Mouse (Mus musculus) midbrain, embryonic 11.5 days (tissue): Measurements from ENCODE around the gene Ercc8. TPM values are rescaled to one million over a fixed set of nuclear protein-coding genes. Genes with fewer than 3 reads are reported as not detected.

Experiments used
- ATAC-seq: fragments of 200-750 bp; cut with Nextera tagmentation; 2 replicates; pipeline ENCODE4 v1.8.0; 2017; ENCODE audit warnings: moderate TSS enrichment, moderate library complexity; ENCODE audit not compliant: low FRiP score
- DNase-seq: peaks from one replicate; pipeline ENCODE4 v3.0.0; 2015; ENCODE audit warnings: low spot score; ENCODE audit errors: missing footprints
- H3K27ac ChIP-seq: fragments of 300-500 bp; sonication (generic); 2 replicates; pipeline ENCODE4 v1.5.1; 2014; ENCODE audit warnings: low read depth, low read length
- H3K27me3 ChIP-seq: fragments of 300-500 bp; sonication (generic); 2 replicates; pipeline ENCODE4 v1.6.1; 2014; ENCODE audit warnings: mild to moderate bottlenecking, low read length, moderate library complexity, mixed read lengths; ENCODE audit not compliant: control insufficient read depth, insufficient read depth
- H3K36me3 ChIP-seq: fragments of 300-500 bp; sonication (generic); 2 replicates; pipeline ENCODE4 v1.6.1; 2014; ENCODE audit warnings: mild to moderate bottlenecking, low read length, moderate library complexity, mixed read lengths; ENCODE audit not compliant: control insufficient read depth, insufficient read depth
- H3K4me1 ChIP-seq: fragments of 300-500 bp; sonication (generic); 2 replicates; pipeline ENCODE4 v1.6.1; 2014; ENCODE audit warnings: low read length; ENCODE audit not compliant: control insufficient read depth, insufficient read depth
- H3K4me2 ChIP-seq: fragments of 300-500 bp; sonication (generic); 2 replicates; pipeline ENCODE4 v1.6.1; 2014; ENCODE audit warnings: mild to moderate bottlenecking, moderate library complexity
- H3K4me3 ChIP-seq: fragments of 300-500 bp; sonication (generic); 2 replicates; pipeline ENCODE4 v1.5.1; 2014; ENCODE audit warnings: low read depth, low read length
- H3K9ac ChIP-seq: fragments of 300-500 bp; sonication (generic); 2 replicates; pipeline ENCODE4 v1.6.1; 2014; ENCODE audit warnings: low read length
- H3K9me3 ChIP-seq: fragments of 300-500 bp; sonication (generic); 2 replicates; pipeline ENCODE4 v1.6.1; 2016; ENCODE audit warnings: low read length; ENCODE audit not compliant: control insufficient read depth
- WGBS: fragments of 180-500 bp; shearing (Covaris S2); extraction: QIAGEN DNeasy Blood & Tissue Kit; methylation state at CpG from one replicate; pipeline ENCODE4 v1.1.7; 2014; 5-methylcytosine and 5-hydroxymethylcytosine counted together
- polyA plus RNA-seq: library from polyadenylated mRNA; unstranded; fragments of >200 nt; fragmentation: Nextera tagmentation; extraction: Ambion mirVana; gene quantifications from 2 replicates; pipeline ENCODE4 v1.2.1, GENCODE M21; 2014

Ercc8 gene
- polyA plus RNA-seq, 1 experiment from 2014 or later: 22.8 TPM

DNA sequence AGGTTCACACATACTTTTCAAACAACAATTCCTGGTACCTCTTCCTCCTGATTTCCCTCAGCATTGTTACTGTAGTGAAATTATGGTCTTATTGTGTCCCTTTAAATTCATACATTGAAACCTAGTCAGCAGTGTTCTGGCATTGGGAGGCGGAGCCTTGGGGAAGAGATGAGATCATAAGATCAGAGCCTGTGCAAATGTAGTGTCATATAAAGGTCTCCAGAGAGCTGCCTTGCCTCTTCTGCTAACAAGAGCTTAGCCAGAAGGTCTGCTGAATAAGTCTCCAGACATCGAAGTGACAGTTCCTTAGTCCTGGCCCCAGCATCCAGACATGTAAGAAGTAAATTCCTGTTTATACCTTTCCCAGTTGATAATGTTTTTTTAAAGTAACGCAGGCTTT lies 46.3 kb downstream of the Ercc8 start:
- Histone ChIP-seq H3K4me3 (no peak overlapping the region), H3K36me3 (no peaks in the 10 kb centered on the region), H3K9me3 (no peaks in the 10 kb centered on the region), H3K27me3 (no peaks in the 10 kb centered on the region), H3K9ac (no peak overlapping the region), H3K4me2 (no peak overlapping the region), H3K27ac (no peak overlapping the region), H3K4me1 (no peaks in the 10 kb centered on the region)
- WGBS: 92% methylated on average over 3 of the region's 3 CpGs
- no peak for ATAC-seq
- no peak for DNase-seq

DNA sequence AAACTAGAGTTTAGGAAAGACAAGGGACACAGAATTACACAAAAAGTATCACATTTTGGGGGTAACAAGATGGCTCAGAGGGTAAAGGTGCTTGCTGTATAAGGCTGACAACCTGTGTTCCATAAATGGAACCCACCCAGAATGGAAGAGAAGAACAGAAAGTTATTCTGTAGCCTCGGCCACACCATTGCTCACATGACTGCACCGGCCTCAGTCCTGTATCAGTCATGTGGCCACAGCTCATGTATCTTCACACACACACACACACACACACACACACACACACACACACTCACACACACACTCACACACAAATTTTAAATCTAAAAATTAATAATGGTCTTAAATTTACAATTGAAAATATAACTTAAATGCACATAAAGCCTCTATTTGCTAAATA lies 48.9 kb downstream of the Ercc8 start:
- 89% methylated on average over 2 of the region's 2 CpGs for WGBS
- DNase-seq (no peak), ATAC-seq (no peak)
- H3K9ac ChIP-seq: no peak overlapping the region
- no peaks in the 10 kb centered on the region; the same call in 1 of the 2 replicates for H3K27me3 ChIP-seq
- no peak overlapping the region for H3K27ac ChIP-seq
- no peaks in the 10 kb centered on the region for H3K36me3 ChIP-seq
- H3K4me3 ChIP-seq: no peak overlapping the region
- no peaks in the 10 kb centered on the region for H3K9me3 ChIP-seq
- H3K4me1 ChIP-seq: no peaks in the 10 kb centered on the region
- no peak overlapping the region for H3K4me2 ChIP-seq

DNA sequence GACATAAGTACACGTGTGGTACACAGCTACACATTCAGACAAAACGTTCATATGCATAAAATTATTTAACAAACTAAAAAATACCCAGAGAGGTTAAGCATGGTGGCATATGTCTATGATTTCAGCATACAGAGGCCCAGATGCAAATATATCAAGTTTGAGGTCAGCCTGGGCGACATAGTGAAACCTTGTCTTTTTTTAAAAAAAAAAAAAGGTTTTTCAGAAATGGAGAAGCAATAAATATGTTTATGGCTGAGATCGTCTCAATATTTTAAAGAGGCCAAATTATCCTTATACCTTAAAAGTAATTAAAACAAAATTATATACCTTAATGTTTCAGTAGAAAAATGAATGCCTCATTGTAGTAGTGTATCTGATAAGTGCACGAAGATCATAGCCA lies 49.6 kb downstream of the Ercc8 start:
- Histone ChIP-seq H3K4me3 (no peak overlapping the region), H3K4me1 (no peaks in the 10 kb centered on the region), H3K27me3 (peaks cover 1% of the 10 kb centered on the region; the same call in 1 of the 2 replicates), H3K4me2 (no peak overlapping the region), H3K9me3 (no peaks in the 10 kb centered on the region), H3K9ac (no peak overlapping the region), H3K36me3 (no peaks in the 10 kb centered on the region), H3K27ac (no peak overlapping the region)
- WGBS: 72% methylated on average over 5 of the region's 5 CpGs
- ATAC-seq (no peak), DNase-seq (no peak)

DNA sequence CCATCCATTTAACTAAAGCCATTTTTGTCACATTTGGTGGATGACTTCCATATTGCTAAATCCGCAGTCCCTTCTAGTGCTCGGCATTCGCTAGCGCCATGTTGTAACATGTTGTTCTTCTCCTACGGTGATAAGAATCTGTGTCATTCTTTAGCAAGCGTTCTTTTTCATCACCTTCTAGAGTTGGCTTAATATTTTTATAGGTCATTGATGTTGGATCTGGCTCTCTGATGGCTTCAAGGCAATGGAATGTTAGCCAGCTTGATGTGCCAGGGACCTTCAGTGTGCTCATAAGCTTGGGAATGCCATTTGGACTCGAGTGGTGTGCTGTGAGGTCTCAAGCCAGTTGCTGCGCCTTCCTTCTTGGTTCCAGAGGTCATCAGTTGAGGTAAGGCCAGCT lies 52.4 kb downstream of the Ercc8 start:
- DNase-seq (no peak), ATAC-seq (no peak)
- no peak overlapping the region for H3K4me3 ChIP-seq
- H3K4me2 ChIP-seq: no peak overlapping the region
- WGBS: 90% methylated on average over 8 of the region's 8 CpGs
- no peaks in the 10 kb centered on the region for H3K36me3 ChIP-seq
- H3K27me3 ChIP-seq: peaks cover 21% of the 10 kb centered on the region
- no peak overlapping the region for H3K9ac ChIP-seq
- no peak overlapping the region for H3K27ac ChIP-seq
- peaks cover 5% of the 10 kb centered on the region; the same call in 1 of the 2 replicates for H3K4me1 ChIP-seq
- H3K9me3 ChIP-seq: no peaks in the 10 kb centered on the region

DNA sequence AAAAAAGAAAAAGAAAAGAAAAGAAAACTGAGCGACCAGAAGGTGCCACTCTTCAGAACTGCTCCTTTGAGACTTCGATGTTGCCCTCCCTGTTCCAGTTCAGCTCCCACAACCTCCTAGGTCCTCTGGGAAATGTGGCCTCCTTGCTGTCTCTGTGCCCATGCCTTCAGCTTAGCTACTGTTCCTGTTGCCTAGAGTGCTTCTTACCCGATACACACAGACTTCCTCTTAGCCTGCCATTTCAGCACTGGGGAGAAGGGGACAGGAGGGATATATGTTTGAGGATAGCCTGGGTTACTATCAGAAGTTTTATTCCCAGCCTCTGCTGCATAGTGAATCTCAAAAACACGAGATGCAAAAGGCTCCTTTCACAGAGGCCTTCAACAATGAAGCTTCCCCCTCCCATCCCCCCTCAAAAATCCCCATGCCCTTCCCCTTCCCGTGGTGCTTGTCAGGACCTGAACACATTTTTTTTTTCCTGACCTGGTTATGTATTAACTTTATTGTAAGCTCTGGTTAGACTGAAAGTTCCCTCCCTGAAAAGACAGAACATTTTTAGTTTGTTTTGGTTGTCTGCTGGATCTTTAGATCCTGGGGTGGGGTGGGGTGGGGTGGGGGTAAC lies 54.0 kb downstream of the Ercc8 start:
- no peaks in the 10 kb centered on the region for H3K36me3 ChIP-seq
- H3K4me3 ChIP-seq: no peak overlapping the region
- peaks cover 24% of the 10 kb centered on the region for H3K27me3 ChIP-seq
- ATAC-seq: no peak
- no peak overlapping the region for H3K4me2 ChIP-seq
- H3K4me1 ChIP-seq: peaks cover 5% of the 10 kb centered on the region; the same call in 1 of the 2 replicates
- DNase-seq: no peak
- no peaks in the 10 kb centered on the region for H3K9me3 ChIP-seq
- H3K27ac ChIP-seq: no peak overlapping the region
- H3K9ac ChIP-seq: no peak overlapping the region
- 44% methylated on average over 5 of the region's 5 CpGs for WGBS

DNA sequence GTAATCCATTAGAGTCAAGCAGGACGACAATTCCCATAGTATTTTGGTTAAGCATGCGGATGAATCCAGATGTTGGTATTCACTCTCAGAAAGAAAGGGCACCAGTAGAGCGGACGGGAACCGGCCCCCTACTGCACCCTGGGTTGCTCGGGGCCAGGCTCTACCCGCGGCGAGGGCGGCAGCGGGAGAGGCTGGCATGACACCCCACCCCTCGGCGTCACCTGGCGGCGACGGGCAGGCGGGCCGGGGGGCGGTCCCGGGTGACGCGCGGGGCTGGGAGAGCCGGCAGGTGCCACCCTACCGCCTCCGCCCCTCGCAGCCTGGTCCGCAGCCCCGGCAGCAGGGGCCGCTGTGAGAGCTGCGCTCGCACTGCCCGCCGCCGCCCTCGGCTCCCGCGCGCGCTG lies 55.6 kb downstream of the Ercc8 start, which contains the start of gene Elovl7:
Gene Elovl7 (plus strand): TSS at position 324 of the 404 bp plus-strand sequence.
- H3K9me3 ChIP-seq: no peaks in the 10 kb centered on the region
- ATAC-seq (peak; percentile 89), DNase-seq (peak; percentile 93)
- peak within 1 kb of the TSS; percentile 100 for H3K4me2 ChIP-seq
- WGBS: under 1% methylated on average over 38 of the region's 40 CpGs
- H3K4me3 ChIP-seq: peak within 1 kb of the TSS; percentile 72
- peak within 1 kb of the TSS; percentile 65 for H3K9ac ChIP-seq
- peaks cover 24% of the 10 kb centered on the region for H3K27me3 ChIP-seq
- H3K36me3 ChIP-seq: no peaks in the 10 kb centered on the region
- peaks cover 5% of the 10 kb centered on the region; the same call in 1 of the 2 replicates for H3K4me1 ChIP-seq
- H3K27ac ChIP-seq: no peak within 1 kb of the TSS

DNA sequence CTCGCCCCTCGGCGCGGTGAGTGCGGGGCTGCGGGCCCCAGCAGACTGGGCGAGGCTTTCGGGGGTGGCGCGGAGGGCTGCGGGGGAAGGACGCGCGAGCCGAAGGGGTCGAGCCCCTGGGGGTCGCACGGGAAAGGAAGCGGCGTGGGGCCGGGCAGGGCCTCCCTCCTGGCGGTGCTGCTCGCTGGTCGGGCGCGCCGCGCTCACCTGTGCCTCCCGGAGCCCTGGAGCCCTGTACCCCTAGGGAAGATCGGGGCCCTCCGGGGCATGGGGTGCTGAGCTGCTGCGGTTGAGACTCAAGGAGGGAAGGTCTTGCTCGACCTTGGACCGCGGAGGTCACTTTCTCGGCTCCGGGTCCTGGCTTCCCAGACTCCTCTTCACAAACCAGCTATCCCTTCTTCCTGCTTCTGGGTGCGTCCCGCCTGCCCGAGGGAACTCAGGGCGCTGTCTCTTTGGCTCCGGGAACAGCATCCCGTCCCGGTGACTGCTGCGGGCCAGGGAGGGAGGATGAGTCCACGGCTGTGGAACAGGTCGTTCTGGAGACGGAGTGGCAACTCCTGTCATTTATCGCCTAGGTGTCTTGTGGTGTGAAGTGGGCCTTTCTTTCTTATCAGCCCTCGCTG lies 56.1 kb downstream of the Ercc8 start:
- Histone ChIP-seq H3K4me2 (peak overlapping the region; percentile 100), H3K4me1 (peaks cover 5% of the 10 kb centered on the region; the same call in 1 of the 2 replicates), H3K4me3 (peak overlapping the region; percentile 72), H3K9ac (peak overlapping the region; percentile 65), H3K9me3 (no peaks in the 10 kb centered on the region), H3K27me3 (peaks cover 24% of the 10 kb centered on the region), H3K27ac (no peak overlapping the region), H3K36me3 (no peaks in the 10 kb centered on the region)
- DNase-seq: peak; percentile 96
- ATAC-seq: no peak; the same call in 1 of the 2 replicates
- under 1% methylated on average over 43 of the region's 50 CpGs for WGBS

DNA sequence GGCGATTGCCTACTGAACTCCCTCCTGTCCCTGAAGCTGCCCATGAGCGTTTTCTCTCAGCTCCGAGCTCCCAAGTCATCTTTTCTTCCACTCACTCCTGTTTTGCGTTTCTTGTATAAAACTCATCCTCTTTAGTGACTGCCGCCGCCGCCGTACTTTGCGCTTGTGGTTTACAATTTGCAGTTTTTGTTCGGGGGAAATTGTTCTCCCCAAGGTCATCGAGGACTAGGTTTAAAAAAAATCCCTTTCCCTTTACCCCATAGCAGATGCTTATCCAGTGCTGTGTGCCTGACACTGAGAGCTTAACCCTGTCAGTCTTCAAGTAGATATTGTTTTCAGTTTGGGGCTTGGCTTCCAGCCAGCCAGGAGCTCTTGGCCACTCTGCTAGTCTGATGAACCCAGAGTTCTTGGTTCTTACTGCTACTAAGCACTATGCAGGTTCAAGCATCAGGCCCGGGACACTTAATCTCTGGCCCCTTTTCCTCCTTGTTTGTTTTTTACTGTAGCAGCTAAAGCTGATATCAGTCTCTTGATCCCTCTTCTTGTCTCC lies 56.8 kb downstream of the Ercc8 start:
- ATAC-seq: no peak

DNA sequence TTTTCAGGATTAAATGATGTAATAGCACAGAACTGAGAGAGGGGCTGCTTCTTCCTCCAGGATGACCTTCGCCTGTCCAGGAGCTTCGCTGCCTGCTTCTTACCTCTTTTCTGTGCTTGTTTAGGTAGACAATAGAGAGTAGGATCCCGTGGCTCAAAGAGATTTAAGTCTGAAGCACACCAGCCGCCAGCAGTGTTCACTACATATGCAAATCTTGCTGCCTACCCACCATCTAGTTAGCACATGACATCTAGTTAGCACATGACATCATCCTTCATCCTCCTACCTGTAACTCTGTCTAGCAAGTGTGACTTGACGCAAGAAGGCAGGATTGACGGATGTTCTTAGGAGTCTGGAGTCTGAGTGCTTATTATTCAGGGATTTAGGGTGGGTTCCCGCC lies 61.2 kb downstream of the Ercc8 start:
- ATAC-seq (no peak), DNase-seq (no peak)
- Histone ChIP-seq H3K9ac (no peak overlapping the region), H3K36me3 (no peaks in the 10 kb centered on the region), H3K4me1 (peaks cover 4% of the 10 kb centered on the region; the same call in 1 of the 2 replicates), H3K4me2 (no peak overlapping the region), H3K27me3 (peaks cover 12% of the 10 kb centered on the region; the same call in 1 of the 2 replicates), H3K9me3 (no peaks in the 10 kb centered on the region), H3K4me3 (no peak overlapping the region), H3K27ac (no peak overlapping the region)
- WGBS: 61% methylated on average over 7 of the region's 7 CpGs

More for the DNA sequence above, 56.8 kb downstream of the Ercc8 start:
- Histone ChIP-seq H3K27me3 (peaks cover 24% of the 10 kb centered on the region), H3K4me1 (peaks cover 5% of the 10 kb centered on the region; the same call in 1 of the 2 replicates), H3K4me2 (peak overlapping the region; percentile 100), H3K9me3 (no peaks in the 10 kb centered on the region), H3K27ac (no peak overlapping the region), H3K4me3 (peak overlapping the region; percentile 72), H3K9ac (no peak overlapping the region; the same call in 1 of the 2 replicates), H3K36me3 (no peaks in the 10 kb centered on the region)
- peak; percentile 89 for DNase-seq
- WGBS: 5% methylated on average over 12 of the region's 12 CpGs
